Mouse (Mus musculus) stomach, postnatal 0 days (tissue): ENCODE measurements at regions not wholly inside any gene's neighbourhood (a gene's known extent, or its start where the extent isn't known, plus 50 kb on each side); places are given as distances from the start of the nearest gene placed in this dataset.

Experiments
- CTCF ChIP-seq: IDR thresholded peaks from 2 replicates; pipeline ENCODE4 v1.5.1; 2016; ENCODE audit warnings: antibody characterized with exemption, low read depth, mild to moderate bottlenecking, moderate library complexity
- EP300 ChIP-seq: optimal IDR thresholded peaks from 2 replicates; pipeline ENCODE3; 2016; ENCODE audit warnings: antibody characterized with exemption

- TF ChIP-seq CTCF (no peak), EP300 (no peak)
Observed at GRCm38 (mm10) chr1:69291329-69291728, 183.5 kb upstream of the Erbb4 start.
